Mouse (Mus musculus): Measurements from ENCODE around the gene Wipi2. TPM values are rescaled to one million over a fixed set of nuclear protein-coding genes. Genes with fewer than 3 reads are reported as not detected.

Wipi2 gene
- polyA plus RNA-seq, 1 experiment = 54.4 TPM

GRCm38 (mm10) chr5:142679065-142679464, 51.6 kb downstream of the Wipi2 start:
- no peaks in the 10 kb centered on the region for H3K27me3 ChIP-seq (ENCODE audit: control insufficient read depth, insufficient read depth, low read length)
- no peaks in the 10 kb centered on the region for H3K4me1 ChIP-seq (replicated peaks; ENCODE audit: control insufficient read depth, insufficient read depth, low read length)
- DNase-seq = no peak
- no peaks in the 10 kb centered on the region for H3K36me3 ChIP-seq (ENCODE audit: control insufficient read depth, insufficient read depth, low read length)
- H3K27ac ChIP-seq (ENCODE audit: control insufficient read depth, insufficient read depth, low read length) = no peak overlapping the region
- TF ChIP-seq POLR2A (IDR thresholded peaks at IDR 0.05; ENCODE audit: control insufficient read depth, extremely low read depth, insufficient read depth, low read length, poor library complexity) (no peak), CTCF (IDR thresholded peaks at IDR 0.05; ENCODE audit: borderline replicate concordance, control insufficient read depth, extremely low read depth, insufficient read depth, low read length, poor library complexity) (no peak)
- WGBS = 97% methylated on average over 1 of the region's 1 CpGs
- no peak overlapping the region for H3K4me3 ChIP-seq (ENCODE audit: control insufficient read depth, insufficient read depth, low read length)

DNA sequence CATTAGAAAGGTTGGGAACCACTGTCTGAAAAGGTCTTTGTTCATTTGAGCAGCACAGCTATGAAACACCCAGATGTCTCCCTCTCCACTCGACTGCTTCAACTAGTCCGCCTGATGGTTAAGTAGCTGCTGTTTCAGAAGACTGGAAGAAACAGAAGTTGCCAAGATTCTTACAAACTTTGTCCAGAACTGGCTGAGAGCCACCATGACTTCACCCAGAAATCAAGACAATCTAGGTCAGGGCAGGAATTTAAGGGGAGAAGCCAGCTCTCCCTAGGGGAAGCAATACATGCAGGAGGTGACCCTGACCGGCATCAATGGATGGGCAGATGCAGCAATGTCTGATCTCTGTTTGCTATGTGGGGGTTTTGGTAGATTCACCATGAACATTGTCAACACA, 54.4 kb downstream of the Wipi2 start:
- Histone ChIP-seq H3K27me3 (ENCODE audit: control insufficient read depth, insufficient read depth, low read length) (no peaks in the 10 kb centered on the region), H3K4me1 (replicated peaks; ENCODE audit: control insufficient read depth, insufficient read depth, low read length) (no peaks in the 10 kb centered on the region), H3K27ac (ENCODE audit: control insufficient read depth, insufficient read depth, low read length) (no peak overlapping the region), H3K36me3 (ENCODE audit: control insufficient read depth, insufficient read depth, low read length) (no peaks in the 10 kb centered on the region), H3K4me3 (ENCODE audit: control insufficient read depth, insufficient read depth, low read length) (no peak overlapping the region)
- no peak for TF ChIP-seq POLR2A (IDR thresholded peaks at IDR 0.05; ENCODE audit: control insufficient read depth, extremely low read depth, insufficient read depth, low read length, poor library complexity)
- TF ChIP-seq CTCF (IDR thresholded peaks at IDR 0.05; ENCODE audit: borderline replicate concordance, control insufficient read depth, extremely low read depth, insufficient read depth, low read length, poor library complexity) = no peak
- DNase-seq = no peak
- WGBS = 87% methylated on average over 3 of the region's 3 CpGs

- Histone ChIP-seq H3K27me3 (ENCODE audit: control insufficient read depth, insufficient read depth, low read length) (no peaks in the 10 kb centered on the region), H3K27ac (ENCODE audit: control insufficient read depth, insufficient read depth, low read length) (no peak overlapping the region), H3K4me3 (ENCODE audit: control insufficient read depth, insufficient read depth, low read length) (no peak overlapping the region), H3K4me1 (replicated peaks; ENCODE audit: control insufficient read depth, insufficient read depth, low read length) (no peaks in the 10 kb centered on the region), H3K36me3 (ENCODE audit: control insufficient read depth, insufficient read depth, low read length) (no peaks in the 10 kb centered on the region)
- WGBS = 91% methylated on average over 5 of the region's 5 CpGs
- DNase-seq = no peak
- TF ChIP-seq CTCF (IDR thresholded peaks at IDR 0.05; ENCODE audit: borderline replicate concordance, control insufficient read depth, extremely low read depth, insufficient read depth, low read length, poor library complexity) (no peak), POLR2A (IDR thresholded peaks at IDR 0.05; ENCODE audit: control insufficient read depth, extremely low read depth, insufficient read depth, low read length, poor library complexity) (no peak)
These were observed 55.0 kb downstream of the Wipi2 start for GRCm38 (mm10) chr5:142682529-142682928.

DNA sequence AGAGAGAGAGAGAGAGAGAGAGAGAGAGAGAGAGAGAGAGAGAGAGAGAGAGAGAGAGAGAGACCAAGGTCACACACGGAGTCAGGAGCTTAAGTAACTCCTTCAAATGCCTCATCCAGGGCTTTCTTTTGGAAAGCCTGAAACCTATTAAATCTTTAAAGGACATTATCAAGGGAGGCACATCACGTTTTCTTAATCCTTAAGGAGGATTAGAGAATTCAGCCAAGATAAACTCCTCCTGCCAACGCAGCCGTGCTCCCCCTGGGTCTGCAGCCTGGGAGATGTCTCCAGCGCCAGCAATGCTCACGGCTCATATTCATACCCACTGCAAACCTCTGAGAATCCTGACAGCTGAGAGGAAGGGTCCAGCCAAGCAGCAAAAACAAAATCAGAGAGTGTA, 61.4 kb downstream of the Wipi2 start:
- DNase-seq = no peak
- TF ChIP-seq POLR2A (IDR thresholded peaks at IDR 0.05; ENCODE audit: control insufficient read depth, extremely low read depth, insufficient read depth, low read length, poor library complexity) = no peak
- no peak for TF ChIP-seq CTCF (IDR thresholded peaks at IDR 0.05; ENCODE audit: borderline replicate concordance, control insufficient read depth, extremely low read depth, insufficient read depth, low read length, poor library complexity)
- no peaks in the 10 kb centered on the region for H3K36me3 ChIP-seq (ENCODE audit: control insufficient read depth, insufficient read depth, low read length)
- H3K4me3 ChIP-seq (ENCODE audit: control insufficient read depth, insufficient read depth, low read length) = no peak overlapping the region
- H3K27me3 ChIP-seq (ENCODE audit: control insufficient read depth, insufficient read depth, low read length) = no peaks in the 10 kb centered on the region
- no peak overlapping the region for H3K27ac ChIP-seq (ENCODE audit: control insufficient read depth, insufficient read depth, low read length)
- WGBS = 87% methylated on average over 6 of the region's 6 CpGs
- H3K4me1 ChIP-seq (replicated peaks; ENCODE audit: control insufficient read depth, insufficient read depth, low read length) = no peaks in the 10 kb centered on the region

DNA sequence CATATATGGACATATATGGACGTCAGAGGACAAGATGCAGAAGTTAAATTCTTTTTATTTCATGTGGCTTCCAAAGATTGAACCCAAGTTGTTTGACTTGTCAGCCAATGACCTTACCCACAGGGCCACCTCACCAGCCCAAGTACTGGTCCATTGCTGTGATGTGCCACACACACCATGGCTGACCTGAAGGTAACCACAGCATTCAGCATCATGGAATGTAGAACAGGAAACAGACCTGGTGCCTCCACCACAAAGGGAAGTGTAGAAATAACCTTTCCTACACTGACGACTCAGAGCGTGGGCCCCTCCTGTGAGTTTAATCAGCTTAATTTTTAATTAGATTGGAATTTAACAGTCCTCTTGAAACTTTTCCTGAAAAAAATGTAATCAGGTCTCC, 62.8 kb downstream of the Wipi2 start:
- H3K27me3 ChIP-seq (ENCODE audit: control insufficient read depth, insufficient read depth, low read length) = no peaks in the 10 kb centered on the region
- H3K4me1 ChIP-seq (replicated peaks; ENCODE audit: control insufficient read depth, insufficient read depth, low read length) = no peaks in the 10 kb centered on the region
- H3K27ac ChIP-seq (ENCODE audit: control insufficient read depth, insufficient read depth, low read length) = no peak overlapping the region
- no peak for TF ChIP-seq CTCF (IDR thresholded peaks at IDR 0.05; ENCODE audit: borderline replicate concordance, control insufficient read depth, extremely low read depth, insufficient read depth, low read length, poor library complexity)
- whole genome bisulfite sequencing = 18% methylated on average over 3 of the region's 3 CpGs
- H3K4me3 ChIP-seq (ENCODE audit: control insufficient read depth, insufficient read depth, low read length) = no peak overlapping the region
- no peak for DNase-seq
- no peaks in the 10 kb centered on the region for H3K36me3 ChIP-seq (ENCODE audit: control insufficient read depth, insufficient read depth, low read length)

GRCm38 (mm10) chr5:142692248-142692647, 64.8 kb downstream of the Wipi2 start, which contains the start of gene Slc29a4:
Gene Slc29a4 (plus strand): TSS chr5:142692512.
- H3K4me3 ChIP-seq (ENCODE audit: control insufficient read depth, insufficient read depth, low read length) = no peak within 1 kb of the TSS
- no peak for DNase-seq
- 78% methylated on average over 14 of the region's 14 CpGs for WGBS
- no peaks in the 10 kb centered on the region for H3K36me3 ChIP-seq (ENCODE audit: control insufficient read depth, insufficient read depth, low read length)
- TF ChIP-seq CTCF (IDR thresholded peaks at IDR 0.05; ENCODE audit: borderline replicate concordance, control insufficient read depth, extremely low read depth, insufficient read depth, low read length, poor library complexity) (no peak), POLR2A (IDR thresholded peaks at IDR 0.05; ENCODE audit: control insufficient read depth, extremely low read depth, insufficient read depth, low read length, poor library complexity) (no peak)
- H3K4me1 ChIP-seq (replicated peaks; ENCODE audit: control insufficient read depth, insufficient read depth, low read length) = no peaks in the 10 kb centered on the region
- no peak within 1 kb of the TSS for H3K27ac ChIP-seq (ENCODE audit: control insufficient read depth, insufficient read depth, low read length)
- no peaks in the 10 kb centered on the region for H3K27me3 ChIP-seq (ENCODE audit: control insufficient read depth, insufficient read depth, low read length)

Data from thymus, adult 2 months (tissue).